Mouse (Mus musculus) hindbrain, embryonic 13.5 days (tissue): ENCODE results near the gene Aptx. TPM values are rescaled to one million over a fixed set of nuclear protein-coding genes. Genes with fewer than 3 reads are reported as not detected.
A peak's percentile ranks its signal among the peaks of the same experiment; 100 is the strongest.

ENCODE experiments used
- ATAC-seq: fragments of 200-750 bp; cut with Nextera tagmentation; 2 replicates; pipeline ENCODE4 v1.8.0; 2017; ENCODE audit warnings: moderate TSS enrichment; ENCODE audit not compliant: low FRiP score
- H3K27ac ChIP-seq: fragments of 300-500 bp; sonication (generic); 2 replicates; pipeline ENCODE4 v1.5.1; 2015; ENCODE audit warnings: inconsistent platforms, mild to moderate bottlenecking, moderate library complexity
- H3K27me3 ChIP-seq: fragments of 300-500 bp; sonication (generic); 2 replicates; pipeline ENCODE4 v1.6.1; 2015; ENCODE audit warnings: mild to moderate bottlenecking, inconsistent platforms
- H3K36me3 ChIP-seq: fragments of 300-500 bp; sonication (generic); 2 replicates; pipeline ENCODE4 v1.6.1; 2015; ENCODE audit warnings: mild to moderate bottlenecking, inconsistent platforms
- H3K4me1 ChIP-seq: fragments of 300-500 bp; sonication (generic); replicated peaks from 2 replicates; pipeline ENCODE4 v1.6.1; 2015; ENCODE audit warnings: inconsistent platforms
- H3K4me2 ChIP-seq: fragments of 300-500 bp; sonication (generic); 2 replicates; pipeline ENCODE4 v1.6.1; 2015; ENCODE audit warnings: inconsistent platforms, mild to moderate bottlenecking, moderate library complexity
- H3K4me3 ChIP-seq: fragments of 300-500 bp; sonication (generic); 2 replicates; pipeline ENCODE4 v1.5.1; 2015; ENCODE audit warnings: mild to moderate bottlenecking, inconsistent platforms
- H3K9ac ChIP-seq: fragments of 300-500 bp; sonication (generic); 2 replicates; pipeline ENCODE4 v1.6.1; 2015; ENCODE audit warnings: mild to moderate bottlenecking, inconsistent platforms
- H3K9me3 ChIP-seq: fragments of 300-500 bp; sonication (generic); 2 replicates; pipeline ENCODE4 v1.6.1; 2016; ENCODE audit warnings: inconsistent platforms
- WGBS: fragments of 180-500 bp; shearing (Covaris S2); methylation state at CpG from one replicate; pipeline ENCODE4 v1.1.7; 2015; 5-methylcytosine and 5-hydroxymethylcytosine counted together
- polyA plus RNA-seq: library from polyadenylated mRNA; unstranded; fragments of >200 nt; fragmentation: Nextera tagmentation; extraction: Ambion mirVana; gene quantifications from 2 replicates; pipeline ENCODE4 v1.2.1, GENCODE M21; 2015

Aptx gene
- polyA plus RNA-seq, 1 experiment from 2014 or later, result 54.5 TPM

DNA sequence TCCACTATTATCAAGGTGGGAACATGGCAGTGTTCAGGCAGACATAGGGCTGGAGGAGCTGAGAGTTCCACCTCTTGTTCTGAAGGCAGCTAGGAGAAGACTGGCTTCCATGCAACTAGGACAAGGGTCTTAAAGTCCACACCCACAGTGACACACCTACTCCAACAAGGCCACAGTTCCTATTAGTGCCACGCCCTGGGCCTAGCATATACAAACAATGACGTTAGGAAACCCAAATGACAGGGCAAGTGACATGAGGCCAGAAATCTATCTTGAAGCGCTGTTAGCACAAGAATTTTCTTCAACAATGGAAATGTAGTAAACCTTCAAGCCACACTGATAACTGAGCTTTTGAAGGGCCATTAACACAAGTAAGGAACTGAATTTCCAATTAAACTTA is 1.2 kb downstream of the Aptx start:
- H3K27me3 ChIP-seq, result no peaks in the 10 kb centered on the region
- peak overlapping the region; percentile 89 for H3K4me2 ChIP-seq
- WGBS, result 91% methylated on average over 3 of the region's 3 CpGs
- H3K4me1 ChIP-seq, result peaks cover 35% of the 10 kb centered on the region
- H3K9me3 ChIP-seq, result no peaks in the 10 kb centered on the region
- H3K9ac ChIP-seq, result peak overlapping the region; percentile 74
- peak overlapping the region; percentile 97; the same call in 1 of the 2 replicates for H3K27ac ChIP-seq
- ATAC-seq, result no peak
- peak overlapping the region; percentile 52 for H3K4me3 ChIP-seq
- H3K36me3 ChIP-seq, result peaks cover 3% of the 10 kb centered on the region

DNA sequence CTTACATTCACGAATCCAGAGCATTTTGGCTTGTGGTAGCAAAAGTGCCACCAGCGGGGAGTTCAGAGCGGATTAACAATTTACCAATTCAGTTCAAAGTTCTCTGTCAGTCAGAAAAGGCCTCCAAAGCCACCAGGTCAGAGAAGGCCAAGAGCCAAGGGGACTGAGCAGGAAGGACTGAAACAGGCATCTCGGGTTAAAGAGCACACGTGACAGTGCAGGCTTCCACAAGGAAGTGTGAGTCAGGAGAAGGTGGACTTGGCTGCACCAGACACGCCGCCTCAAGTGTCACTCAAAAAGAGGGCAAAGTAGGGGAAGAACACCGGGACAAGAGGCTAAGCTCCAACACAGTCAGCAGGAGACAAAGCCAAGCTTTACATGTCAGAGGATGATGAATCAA is 2.8 kb downstream of the Aptx start:
- Histone ChIP-seq H3K9me3 (no peaks in the 10 kb centered on the region), H3K27me3 (no peaks in the 10 kb centered on the region), H3K4me3 (no peak overlapping the region), H3K27ac (no peak overlapping the region), H3K4me1 (peaks cover 35% of the 10 kb centered on the region), H3K4me2 (no peak overlapping the region), H3K9ac (peak overlapping the region; percentile 24; the same call in 1 of the 2 replicates), H3K36me3 (peaks cover 19% of the 10 kb centered on the region)
- 87% methylated on average over 8 of the region's 8 CpGs for WGBS
- ATAC-seq, result no peak

DNA sequence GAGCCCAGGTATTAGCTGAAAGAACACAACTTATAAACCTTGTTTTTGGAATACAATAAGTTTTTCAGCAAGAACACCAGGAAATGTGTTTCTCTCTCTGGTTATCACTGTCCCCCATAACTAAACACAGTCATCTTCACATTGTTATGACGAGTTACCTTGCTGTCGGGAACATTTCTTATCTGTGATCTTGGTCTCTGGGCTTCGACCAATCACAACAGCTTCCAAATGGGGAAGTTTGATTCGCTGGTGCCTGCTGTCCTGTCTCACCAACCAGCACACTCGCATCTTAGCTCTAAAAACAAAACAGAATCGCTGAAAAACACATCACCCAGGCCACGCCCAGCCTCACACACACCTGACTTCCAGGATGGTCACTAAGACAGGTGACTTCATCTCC is 5.9 kb downstream of the Aptx start:
- no peaks in the 10 kb centered on the region for H3K9me3 ChIP-seq
- no peak overlapping the region for H3K4me2 ChIP-seq
- 86% methylated on average over 7 of the region's 7 CpGs for WGBS

DNA sequence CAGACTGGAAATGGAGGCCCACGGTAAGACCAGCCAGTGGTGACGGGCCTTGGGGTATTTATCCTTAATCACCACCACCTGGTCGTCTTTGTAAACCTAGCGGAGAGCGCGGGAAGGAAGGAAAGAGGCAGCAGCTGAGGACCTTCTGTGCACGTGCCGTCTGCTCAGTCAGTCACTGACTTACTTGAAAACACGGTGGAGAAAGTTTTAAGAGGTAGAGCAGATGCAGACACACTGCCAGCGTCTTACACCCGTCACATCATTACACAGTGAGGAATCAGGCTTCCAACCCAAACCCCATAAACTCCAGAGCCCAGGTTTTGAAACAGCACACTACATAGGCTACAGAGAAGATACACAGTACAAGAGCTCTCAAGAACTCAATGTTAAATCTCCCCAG is 11.9 kb downstream of the Aptx start:
- H3K9ac ChIP-seq, result no peak overlapping the region
- H3K27me3 ChIP-seq, result no peaks in the 10 kb centered on the region
- H3K4me3 ChIP-seq, result no peak overlapping the region
- H3K36me3 ChIP-seq, result peaks cover 81% of the 10 kb centered on the region
- H3K4me2 ChIP-seq, result no peak overlapping the region
- no peaks in the 10 kb centered on the region for H3K9me3 ChIP-seq
- ATAC-seq, result no peak
- H3K4me1 ChIP-seq, result no peaks in the 10 kb centered on the region
- 90% methylated on average over 11 of the region's 11 CpGs for WGBS
- H3K27ac ChIP-seq, result no peak overlapping the region

More for the DNA sequence above, 5.9 kb downstream of the Aptx start:
- Histone ChIP-seq H3K4me3 (no peak overlapping the region), H3K36me3 (peaks cover 47% of the 10 kb centered on the region), H3K27me3 (no peaks in the 10 kb centered on the region), H3K9ac (no peak overlapping the region), H3K4me1 (peaks cover 23% of the 10 kb centered on the region), H3K27ac (no peak overlapping the region)
- no peak for ATAC-seq

DNA sequence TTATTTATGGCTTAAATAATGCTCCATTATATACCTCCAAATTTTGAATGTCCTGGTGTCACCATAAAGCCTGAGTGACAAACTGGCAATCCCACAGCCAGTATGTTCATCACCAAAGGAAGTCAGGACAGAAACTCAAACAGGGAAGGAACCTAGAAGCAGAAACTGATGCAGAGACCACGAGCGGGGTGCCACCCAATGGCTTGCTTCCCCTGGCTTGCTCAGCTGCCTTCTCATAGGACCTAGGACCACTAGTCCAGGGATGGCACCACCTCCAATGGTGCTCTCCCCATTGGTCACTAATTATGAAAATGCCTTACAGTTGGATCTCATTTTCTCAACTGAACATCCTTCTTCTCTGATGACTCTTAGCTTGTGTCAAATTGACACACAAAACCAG is 19.7 kb downstream of the Aptx start:
- Histone ChIP-seq H3K27ac (no peak overlapping the region), H3K9me3 (no peaks in the 10 kb centered on the region), H3K4me3 (no peak overlapping the region), H3K27me3 (no peaks in the 10 kb centered on the region), H3K36me3 (peaks cover 40% of the 10 kb centered on the region), H3K4me1 (no peaks in the 10 kb centered on the region), H3K9ac (no peak overlapping the region), H3K4me2 (no peak overlapping the region)
- WGBS, result 90% methylated on average over 2 of the region's 2 CpGs
- ATAC-seq, result no peak

DNA sequence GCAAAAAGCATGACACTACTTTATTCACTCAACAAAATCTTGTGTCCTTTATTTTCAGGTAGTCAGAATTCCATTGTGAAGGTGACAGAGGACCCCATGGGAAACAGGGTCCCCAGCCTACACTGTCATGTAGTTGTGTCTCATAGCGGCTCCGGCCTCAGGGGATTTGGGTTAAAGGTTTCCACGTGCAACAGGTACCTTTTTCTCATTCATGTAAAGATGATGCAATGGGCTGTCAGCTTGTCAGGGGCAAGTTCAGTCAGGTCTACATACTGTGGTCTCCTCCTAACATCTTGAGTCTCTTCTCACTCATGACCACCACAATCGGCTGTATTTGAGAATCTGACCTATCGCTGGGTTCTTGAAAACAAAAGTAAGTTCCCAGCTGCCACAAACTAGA is 20.6 kb downstream of the Aptx start:
- Histone ChIP-seq H3K4me2 (no peak overlapping the region), H3K36me3 (peaks cover 33% of the 10 kb centered on the region), H3K9me3 (no peaks in the 10 kb centered on the region), H3K27ac (no peak overlapping the region), H3K9ac (no peak overlapping the region), H3K4me3 (no peak overlapping the region), H3K4me1 (no peaks in the 10 kb centered on the region), H3K27me3 (no peaks in the 10 kb centered on the region)
- WGBS, result 88% methylated on average over 5 of the region's 5 CpGs
- no peak for ATAC-seq

DNA sequence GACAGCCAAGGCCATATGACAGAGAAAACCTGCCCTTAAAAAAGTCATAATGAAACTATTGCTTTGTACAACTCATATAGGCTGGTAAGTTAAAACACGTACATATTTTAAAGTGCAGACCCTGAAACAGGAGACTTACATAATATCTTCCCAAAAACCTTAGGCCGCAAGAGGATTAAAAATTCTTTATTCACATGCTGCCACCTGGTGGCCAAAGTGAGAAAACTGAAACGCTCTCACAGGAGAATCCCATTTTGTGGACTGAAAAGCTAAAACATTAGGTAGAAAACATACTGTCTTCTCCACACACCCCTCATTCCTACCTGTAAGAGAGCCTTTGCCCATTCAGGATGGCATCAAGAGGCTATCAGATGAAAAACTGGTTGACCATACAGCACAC is 21.1 kb downstream of the Aptx start:
- WGBS, result 30% methylated on average over 3 of the region's 3 CpGs
- ATAC-seq, result no peak
- H3K9me3 ChIP-seq, result no peaks in the 10 kb centered on the region

DNA sequence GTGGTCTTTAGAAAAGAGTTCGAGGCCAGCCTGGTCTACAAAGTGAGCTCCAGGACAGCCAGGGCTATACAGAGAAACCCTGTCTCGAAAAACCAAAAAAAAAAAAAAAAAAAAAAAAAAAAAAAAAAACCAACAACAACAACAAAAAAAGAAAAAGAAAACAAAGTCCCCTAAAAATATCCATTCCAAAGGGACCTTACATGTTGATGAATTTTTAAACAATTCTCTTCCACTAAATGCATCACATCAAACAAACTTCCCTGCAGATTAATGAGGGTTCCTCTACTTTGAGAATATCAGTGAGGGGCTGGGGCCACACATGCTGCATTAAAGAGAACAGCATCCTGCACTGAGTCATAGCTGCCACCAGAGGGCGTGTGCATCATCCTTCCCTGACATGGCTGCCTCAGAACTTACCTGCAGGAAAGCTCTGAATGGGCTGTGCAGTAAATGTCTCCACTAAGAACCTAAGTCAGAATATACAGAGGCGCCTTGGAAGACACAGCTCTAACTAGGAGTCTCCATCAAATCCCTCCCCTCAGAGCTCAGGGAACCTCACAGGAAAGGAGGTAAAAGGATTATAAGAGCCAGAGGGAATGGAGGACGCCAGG is 22.6 kb downstream of the Aptx start:
- peaks cover 12% of the 10 kb centered on the region for H3K4me1 ChIP-seq
- H3K9ac ChIP-seq, result no peak overlapping the region
- peaks cover 13% of the 10 kb centered on the region for H3K36me3 ChIP-seq
- H3K4me3 ChIP-seq, result no peak overlapping the region
- no peak overlapping the region for H3K27ac ChIP-seq
- no peaks in the 10 kb centered on the region for H3K9me3 ChIP-seq
- 53% methylated on average over 5 of the region's 5 CpGs for WGBS
- no peak overlapping the region for H3K4me2 ChIP-seq
- no peak for ATAC-seq
- H3K27me3 ChIP-seq, result 0 out of 2 replicates have a peak, but pooled peaks cover 2% of the 10 kb centered on the region

More for the DNA sequence above, 21.1 kb downstream of the Aptx start:
- no peak overlapping the region for H3K4me2 ChIP-seq
- H3K27ac ChIP-seq, result no peak overlapping the region
- peaks cover 29% of the 10 kb centered on the region for H3K36me3 ChIP-seq
- no peak overlapping the region for H3K9ac ChIP-seq
- H3K4me1 ChIP-seq, result peaks cover 3% of the 10 kb centered on the region
- no peak overlapping the region for H3K4me3 ChIP-seq
- H3K27me3 ChIP-seq, result no peaks in the 10 kb centered on the region

DNA sequence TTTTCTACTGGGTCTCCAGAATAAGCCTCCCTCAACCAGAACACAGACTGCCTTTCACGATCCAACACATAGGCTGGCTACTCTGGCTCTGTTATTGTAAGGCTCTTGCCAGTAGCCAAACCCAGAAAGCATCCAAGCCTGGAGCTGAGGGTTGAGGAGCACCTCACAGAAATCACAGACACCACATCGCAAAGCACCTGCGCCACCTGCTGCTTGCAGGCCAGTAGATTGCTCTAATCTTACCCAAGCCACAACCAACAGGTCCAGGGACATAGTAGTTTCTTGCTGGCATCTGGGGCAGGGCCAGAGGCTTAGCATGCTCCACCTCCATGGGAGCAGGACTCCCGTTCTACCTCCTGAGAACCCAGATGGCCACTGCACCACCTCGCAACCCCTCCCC is 25.9 kb downstream of the Aptx start:
- H3K9me3 ChIP-seq, result no peaks in the 10 kb centered on the region
- no peak overlapping the region for H3K9ac ChIP-seq
- 0 out of 2 replicates have a peak, but pooled peaks cover 2% of the 10 kb centered on the region for H3K27me3 ChIP-seq
- H3K4me1 ChIP-seq, result peaks cover 12% of the 10 kb centered on the region
- H3K4me2 ChIP-seq, result no peak overlapping the region
- no peaks in the 10 kb centered on the region for H3K36me3 ChIP-seq
- H3K27ac ChIP-seq, result no peak overlapping the region
- ATAC-seq, result peak; percentile 29
- no peak overlapping the region for H3K4me3 ChIP-seq
- WGBS, result 49% methylated on average over 5 of the region's 5 CpGs

DNA sequence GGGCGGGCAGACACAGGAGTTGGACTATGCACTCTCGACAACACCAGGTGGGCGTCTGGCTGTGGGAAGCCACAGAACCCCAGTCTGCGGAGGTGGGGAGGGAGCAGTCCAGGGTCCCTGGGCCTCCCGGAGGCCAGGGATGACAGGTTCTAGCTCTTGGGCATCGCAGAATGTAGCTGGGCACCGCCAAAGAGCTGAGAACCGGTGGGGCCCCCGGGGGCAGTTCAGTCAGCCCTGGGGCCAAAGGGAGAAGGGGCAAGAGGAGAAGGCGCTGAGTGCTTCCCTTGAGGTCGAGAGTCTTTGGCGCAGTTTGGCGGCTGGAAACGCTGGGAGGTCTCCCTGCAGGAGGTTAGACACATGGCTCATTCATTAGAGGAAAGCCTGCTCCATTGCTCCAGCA is 26.7 kb downstream of the Aptx start:
- WGBS, result 19% methylated on average over 14 of the region's 14 CpGs
- no peaks in the 10 kb centered on the region for H3K36me3 ChIP-seq
- H3K4me2 ChIP-seq, result peak overlapping the region; percentile 43
- H3K9ac ChIP-seq, result peak overlapping the region; percentile 13; the same call in 1 of the 2 replicates
- no peak overlapping the region for H3K27ac ChIP-seq
- H3K4me3 ChIP-seq, result no peak overlapping the region
- peaks cover 12% of the 10 kb centered on the region for H3K4me1 ChIP-seq
- ATAC-seq, result no peak
- H3K27me3 ChIP-seq, result 0 out of 2 replicates have a peak, but pooled peaks cover 2% of the 10 kb centered on the region
- H3K9me3 ChIP-seq, result no peaks in the 10 kb centered on the region

DNA sequence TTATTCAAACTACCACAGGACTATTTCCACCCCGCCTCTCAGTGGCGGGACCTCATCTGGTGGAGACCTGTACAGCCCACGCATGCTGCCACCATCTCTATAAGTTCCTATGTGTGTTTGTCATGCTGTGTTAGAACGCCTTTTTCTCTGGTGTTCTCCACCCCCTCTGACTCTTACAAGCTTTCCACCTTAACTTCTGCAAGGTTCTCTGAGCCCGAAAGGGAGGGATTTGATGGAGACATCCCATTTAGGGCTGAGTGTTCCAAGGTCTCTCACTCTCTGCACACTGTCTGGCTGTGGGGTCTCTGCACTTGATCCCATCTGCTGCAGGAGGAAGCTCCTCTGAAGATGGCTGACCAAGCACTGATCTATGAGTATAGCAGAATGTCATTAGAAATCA is 29.5 kb downstream of the Aptx start:
- Histone ChIP-seq H3K36me3 (no peaks in the 10 kb centered on the region), H3K9ac (no peak overlapping the region), H3K27ac (no peak overlapping the region), H3K4me3 (no peak overlapping the region), H3K9me3 (no peaks in the 10 kb centered on the region), H3K27me3 (0 out of 2 replicates have a peak, but pooled peaks cover 2% of the 10 kb centered on the region), H3K4me1 (peaks cover 12% of the 10 kb centered on the region), H3K4me2 (no peak overlapping the region)
- no peak for ATAC-seq
- 93% methylated on average over 5 of the region's 5 CpGs for WGBS

DNA sequence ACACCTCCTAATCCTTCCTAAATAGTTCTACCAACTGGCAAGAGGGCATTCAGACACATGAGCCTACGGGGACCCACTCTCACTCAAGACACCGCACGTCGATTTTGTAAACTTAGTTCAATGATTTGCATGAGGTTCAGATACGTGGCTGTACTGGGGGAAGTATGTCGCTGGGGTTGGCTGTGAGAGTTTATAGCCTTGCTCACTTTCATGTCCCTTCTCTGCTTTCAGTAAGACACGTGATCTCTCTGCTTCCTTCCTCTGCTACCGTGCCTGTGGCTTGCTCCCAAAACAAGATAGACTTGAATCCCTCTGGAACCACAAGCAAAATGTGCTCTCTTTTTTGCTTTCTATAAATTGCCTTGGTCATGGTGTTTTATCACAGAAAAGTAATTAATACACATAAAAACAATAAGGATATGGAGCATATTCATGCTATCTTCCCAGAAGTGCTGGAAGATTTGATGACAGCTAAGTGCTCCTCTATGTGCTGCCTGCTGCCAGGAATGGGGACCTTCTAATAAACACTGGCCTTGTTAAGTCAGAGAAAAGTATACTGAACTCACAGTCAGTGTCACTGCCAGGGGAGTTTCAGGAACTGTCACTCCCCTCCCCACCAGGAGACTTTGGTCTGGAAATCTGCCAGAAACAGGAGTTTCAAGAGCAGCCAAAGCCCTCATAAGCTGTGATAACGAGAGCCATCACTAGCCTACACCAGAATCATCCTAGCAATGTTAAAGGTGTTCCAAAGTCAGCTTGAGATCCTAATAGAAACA is 36.6 kb downstream of the Aptx start:
- 89% methylated on average over 9 of the region's 9 CpGs for WGBS
- no peak for ATAC-seq
- H3K9me3 ChIP-seq, result peaks cover 4% of the 10 kb centered on the region; the same call in 1 of the 2 replicates

DNA sequence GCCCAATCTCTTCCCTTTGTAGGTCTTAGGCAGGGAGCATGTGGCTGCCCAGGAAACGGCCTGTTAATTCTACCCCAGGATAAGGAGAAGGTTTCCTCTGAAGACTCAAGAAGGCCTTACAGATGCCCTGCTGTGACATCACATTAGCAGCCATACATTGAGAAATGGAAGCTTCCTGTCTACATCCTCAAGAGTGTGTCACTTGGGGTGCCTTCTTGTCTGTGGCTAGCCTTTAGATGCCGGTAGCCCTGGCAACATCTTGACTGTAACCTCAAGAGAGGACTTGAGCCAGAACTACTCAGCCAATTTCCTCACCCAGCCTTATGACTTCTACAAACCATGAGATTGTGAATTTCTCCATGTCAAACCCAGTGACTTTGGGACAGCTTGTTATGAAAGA is 51.9 kb downstream of the Aptx start:
- Histone ChIP-seq H3K27ac (no peak overlapping the region), H3K4me1 (no peaks in the 10 kb centered on the region), H3K9ac (no peak overlapping the region), H3K27me3 (no peaks in the 10 kb centered on the region), H3K9me3 (no peaks in the 10 kb centered on the region), H3K36me3 (no peaks in the 10 kb centered on the region), H3K4me2 (no peak overlapping the region), H3K4me3 (no peak overlapping the region)
- 90% methylated on average over 2 of the region's 2 CpGs for WGBS
- ATAC-seq, result no peak

More for the DNA sequence above, 36.6 kb downstream of the Aptx start:
- H3K36me3 ChIP-seq, result no peaks in the 10 kb centered on the region
- no peaks in the 10 kb centered on the region for H3K27me3 ChIP-seq
- no peak overlapping the region for H3K4me2 ChIP-seq
- no peaks in the 10 kb centered on the region for H3K4me1 ChIP-seq
- H3K9ac ChIP-seq, result no peak overlapping the region
- no peak overlapping the region for H3K27ac ChIP-seq
- H3K4me3 ChIP-seq, result no peak overlapping the region
